Mouse (Mus musculus): ENCODE measurements around the gene Gal3st2.
"Not testable (repeated sequence)": the region's sequence is repeated elsewhere in the genome, so short reads cannot be mapped to it uniquely, and the experiment has no call there.

DNA sequence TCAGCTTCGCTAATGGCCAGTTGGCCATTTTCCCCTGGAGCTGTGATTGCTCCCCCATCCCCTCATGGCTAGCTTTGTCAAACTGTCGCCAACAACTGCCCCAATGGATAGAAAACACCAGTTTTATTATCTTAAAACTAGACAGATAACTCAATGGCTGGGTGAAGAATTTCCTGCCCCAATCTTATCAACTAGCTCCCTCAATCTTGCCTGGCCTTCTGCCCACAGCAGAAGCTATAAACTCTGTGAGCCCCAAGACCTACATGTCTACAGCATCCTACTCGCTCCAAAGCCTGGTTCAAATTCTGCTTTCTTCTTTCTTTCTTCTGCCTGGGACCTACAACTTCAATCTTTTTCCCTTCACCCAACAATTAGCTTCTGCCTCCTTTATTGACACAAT, 56.1 kb downstream of the Gal3st2 start:
- TF ChIP-seq GATA1, TAL1 (IDR thresholded peaks at IDR 0.05; ENCODE audit: low read length): not testable (repeated sequence)
